Mouse (Mus musculus) CH12.LX (cell line): ENCODE results near the gene Cuedc1. TPM values are rescaled to one million over a fixed set of nuclear protein-coding genes. Genes with fewer than 3 reads are reported as not detected.

Experiments used
- DNase-seq: peaks from one replicate; pipeline ENCODE4 v3.0.0-alpha.2; 2013; ENCODE audit errors: extremely low read depth
- H3K27ac ChIP-seq: 2 replicates; pipeline ENCODE4 v1.5.1; 2012; ENCODE audit warnings: low read depth, mild to moderate bottlenecking, control low read depth, moderate library complexity; ENCODE audit not compliant: insufficient read depth
- H3K27me3 ChIP-seq: replicated peaks from 2 replicates; pipeline ENCODE3; 2012; ENCODE audit warnings: inconsistent platforms
- H3K36me3 ChIP-seq, 2 experiments: replicated peaks in 1 of 2; 2 replicates each; pipeline versions ENCODE3 to v1.6.1; 2012; ENCODE audit warnings: inconsistent platforms in 1 of 2, low read length in 1 of 2, mild to moderate bottlenecking in 1 of 2, mixed read lengths in 1 of 2, moderate library complexity in 1 of 2; ENCODE audit not compliant: control insufficient read depth in 1 of 2, insufficient read depth in 1 of 2
- H3K4me1 ChIP-seq, 2 experiments: 2 replicates each; pipeline ENCODE4 v1.6.1; 2012; ENCODE audit warnings: inconsistent platforms in 1 of 2, moderate library complexity in 1 of 2; ENCODE audit not compliant: insufficient read depth in 2 of 2, control insufficient read depth in 1 of 2
- H3K4me2 ChIP-seq: 2 replicates; pipeline ENCODE4 v1.6.1; 2012; ENCODE audit warnings: low read depth, mild to moderate bottlenecking, control low read depth; ENCODE audit not compliant: poor library complexity, insufficient read depth, severe bottlenecking
- H3K4me3 ChIP-seq, 3 experiments: fragments of 150-350 bp in 1 of 3; sonication (generic) in 1 of 3; replicated peaks in 1 of 3; 2 replicates each; pipeline versions ENCODE3 to v1.5.1; 2011 to 2012; ENCODE audit warnings: low read depth in 2 of 3, low read length in 2 of 3, mild to moderate bottlenecking in 2 of 3, moderate library complexity in 2 of 3, control low read depth in 1 of 3, improper control_type of control experiment in 1 of 3, inconsistent platforms in 1 of 3, mixed read lengths in 1 of 3; ENCODE audit not compliant: poor library complexity in 1 of 3
- H3K79me2 ChIP-seq: replicated peaks from 2 replicates; pipeline ENCODE4 v1.6.1; 2012; ENCODE audit warnings: mild to moderate bottlenecking, moderate library complexity; ENCODE audit not compliant: control insufficient read depth, poor library complexity, insufficient read depth, severe bottlenecking; ENCODE audit errors: extremely low read depth
- H3K9ac ChIP-seq: 2 replicates; pipeline ENCODE4 v1.6.1; 2012; ENCODE audit warnings: low read depth, mild to moderate bottlenecking, control low read depth, moderate library complexity; ENCODE audit not compliant: insufficient read depth
- H3K9me3 ChIP-seq: replicated peaks from 2 replicates; pipeline ENCODE3; 2012; ENCODE audit warnings: low read length, inconsistent platforms, mixed read lengths
- CHD2 ChIP-seq: IDR thresholded peaks from 2 replicates; pipeline ENCODE4 v1.6.1; 2011; ENCODE audit warnings: low read length, improper control_type of control experiment
- CTCF ChIP-seq, 2 experiments: IDR thresholded peaks in 1 of 2; conservative IDR thresholded peaks in 1 of 2; 2 replicates each; pipeline ENCODE4 v1.5.1; 2011 to 2012; ENCODE audit warnings: low read depth in 2 of 2, low read length in 2 of 2, improper control_type of control experiment in 1 of 2, inconsistent platforms in 1 of 2, mild to moderate bottlenecking in 1 of 2, moderate library complexity in 1 of 2
- ELF1 ChIP-seq: IDR thresholded peaks from 2 replicates; pipeline ENCODE4 v1.6.1; 2014; ENCODE audit warnings: low read depth, mild to moderate bottlenecking, inconsistent platforms, low read length, improper control_type of control experiment
- ETS1 ChIP-seq: conservative IDR thresholded peaks from 2 replicates; pipeline ENCODE4 v1.6.1; 2012; ENCODE audit warnings: low read depth, mild to moderate bottlenecking, inconsistent platforms, low read length, improper control_type of control experiment, moderate library complexity
- IRF4 ChIP-seq: IDR thresholded peaks from 2 replicates; pipeline ENCODE4 v1.6.1; 2014; ENCODE audit warnings: low read depth, mild to moderate bottlenecking, inconsistent platforms, low read length, improper control_type of control experiment
- JUND ChIP-seq: conservative IDR thresholded peaks from 2 replicates; pipeline ENCODE4 v1.6.1; 2011; ENCODE audit warnings: low read depth, low read length, improper control_type of control experiment
- KAT2A ChIP-seq: IDR thresholded peaks from 2 replicates; pipeline ENCODE4 v1.6.1; 2012; ENCODE audit warnings: low read length, improper control_type of control experiment, inconsistent platforms; ENCODE audit not compliant: insufficient replicate concordance
- MEF2A ChIP-seq: IDR thresholded peaks from 2 replicates; pipeline ENCODE4 v1.6.1; 2014; ENCODE audit warnings: low read depth, mild to moderate bottlenecking, inconsistent platforms, low read length, improper control_type of control experiment, borderline replicate concordance
- MXI1 ChIP-seq: IDR thresholded peaks from 2 replicates; pipeline ENCODE4 v1.6.1; 2011; ENCODE audit warnings: mild to moderate bottlenecking, low read depth, low read length, improper control_type of control experiment
- MYC ChIP-seq: IDR thresholded peaks from 2 replicates; pipeline ENCODE4 v1.6.1; 2011; ENCODE audit warnings: low read depth, mild to moderate bottlenecking, improper control_type of control experiment, low read length
- NRF1 ChIP-seq: IDR thresholded peaks from 2 replicates; pipeline ENCODE4 v1.6.1; 2014; ENCODE audit warnings: low read depth, mild to moderate bottlenecking, inconsistent platforms, low read length, improper control_type of control experiment, moderate library complexity
- POLR2AphosphoS2 ChIP-seq: IDR thresholded peaks from 2 replicates; pipeline ENCODE4 v1.6.1; 2011; ENCODE audit warnings: low read depth, low read length, improper control_type of control experiment
- RCOR1 ChIP-seq: conservative IDR thresholded peaks from 2 replicates; pipeline ENCODE4 v1.6.1; 2012; ENCODE audit warnings: low read depth, mild to moderate bottlenecking, inconsistent platforms, low read length, improper control_type of control experiment
- USF1 ChIP-seq: IDR thresholded peaks from 2 replicates; pipeline ENCODE4 v1.6.1; 2014; ENCODE audit warnings: low read depth, mild to moderate bottlenecking, inconsistent platforms, low read length, improper control_type of control experiment
- ZC3H11A ChIP-seq: IDR thresholded peaks from 2 replicates; pipeline ENCODE4 v1.6.1; 2012; ENCODE audit warnings: low read depth, mild to moderate bottlenecking, inconsistent platforms, low read length, improper control_type of control experiment
- ZKSCAN1 ChIP-seq: IDR thresholded peaks from 2 replicates; pipeline ENCODE4 v1.6.1; 2012; ENCODE audit warnings: low read depth, inconsistent platforms, low read length, improper control_type of control experiment, borderline replicate concordance
- ZNF384 ChIP-seq: IDR thresholded peaks from 2 replicates; pipeline ENCODE4 v1.6.1; 2012; ENCODE audit warnings: low read depth, low read length, improper control_type of control experiment, inconsistent platforms
- dilution Hi-C: fragments of 300-500 bp; cut with MboI; formaldehyde crosslinking; loops from 2 replicates; pipeline ENCODE4 v1.14.3; 2020; ENCODE audit warnings: low sequenced_read_pairs; ENCODE audit not compliant: extremely low pct_unique_long_range_greater_than_20kb, extremely low pct_ligation_motif_present
- in situ Hi-C: fragments of 300-500 bp; cut with MboI; formaldehyde crosslinking; loops from 3 replicates; pipeline ENCODE4 v1.14.3; 2019; ENCODE audit warnings: low sequenced_read_pairs, low pct_ligation_motif_present, low pct_unique_long_range_greater_than_20kb, mixed read lengths
- polyA plus RNA-seq: library from polyadenylated mRNA; unstranded; fragments of >175 nt; gene quantifications from 2 replicates; pipeline ENCODE4 v1.2.1, GENCODE M21; 2012; ENCODE audit warnings: low read depth; ENCODE audit not compliant: insufficient read length
- total RNA-seq, 2 experiments: library from RNA; depleted of rRNA; stranded (reverse); fragments of 300-350 nt in 1 of 2; fragments of >200 nt in 1 of 2; gene quantifications; 2 replicates each; pipeline ENCODE4 v1.2.3; 2012 to 2014

Gene Cuedc1
- total and polyA plus RNA-seq, 3 experiments: 0.20 to 0.51 (median 0.47) TPM

DNA sequence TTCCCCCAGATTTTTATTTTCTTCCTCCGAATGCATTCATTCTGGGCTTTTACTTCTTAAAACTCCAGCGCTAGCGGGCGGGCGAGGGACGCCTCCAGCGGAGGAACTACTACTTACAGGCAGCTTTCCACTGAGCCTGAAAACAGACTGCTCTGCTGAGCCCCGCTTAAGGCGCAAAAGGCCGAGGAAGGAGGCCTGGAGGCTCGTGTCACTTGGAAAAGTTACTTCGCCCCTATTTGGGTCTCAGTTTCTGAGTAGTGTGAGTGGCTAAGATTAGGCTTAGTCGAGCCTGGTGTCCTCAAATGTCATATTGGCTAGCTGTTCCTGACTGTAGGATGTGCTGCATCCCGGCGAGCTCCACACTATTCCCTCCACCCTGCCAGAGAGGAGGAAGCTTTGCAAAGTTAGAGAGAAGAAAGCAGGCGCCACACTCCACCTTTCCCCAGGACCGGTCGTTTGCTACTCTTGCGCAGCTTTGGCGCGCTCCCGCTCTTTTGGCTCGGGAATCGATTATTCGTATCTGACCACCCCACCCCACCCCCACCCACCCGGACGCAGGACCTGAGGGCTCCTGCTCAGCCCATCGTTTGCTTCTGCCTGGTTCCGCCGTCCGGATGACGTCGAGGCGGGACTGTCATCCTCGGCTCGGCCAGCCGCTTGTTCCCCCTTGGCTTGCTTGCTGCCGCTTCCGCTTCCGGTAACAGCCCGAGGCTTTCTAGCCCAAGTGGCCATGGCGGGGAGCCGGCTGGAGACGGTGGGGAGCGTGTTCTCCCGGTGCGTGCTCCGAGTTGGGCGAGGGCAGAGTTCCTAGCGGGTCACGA lies 106.1 kb downstream of the Cuedc1 start, which contains the start of gene Mrps23 (continued):
- TF ChIP-seq POLR2AphosphoS2 (peak; percentile 94), MEF2A (peak; percentile 87), ELF1 (peak; percentile 99), ZNF384 (no peak), CHD2 (peak; percentile 92), CTCF (conservative IDR thresholded peaks at IDR 0.05 in 1 of 2, IDR thresholded peaks at IDR 0.05 in 1 of 2; ENCODE audit: low read depth in 2 of 2, low read length in 2 of 2) (peak in 1 of 2 experiments; percentile 72; a peak in 2 of 4 replicates), IRF4 (no peak; the same call in 1 of the 2 replicates), ZC3H11A (0 out of 2 replicates have a peak, but pooled peaks have one; percentile 10), ETS1 (peak; percentile 62), ZKSCAN1 (no peak), MXI1 (peak; percentile 92), RCOR1 (peak; percentile 65; the same call in 1 of the 2 replicates), USF1 (no peak), NRF1 (peak; percentile 59), JUND (no peak), KAT2A (peak; percentile 92; the same call in 1 of the 2 replicates)

DNA sequence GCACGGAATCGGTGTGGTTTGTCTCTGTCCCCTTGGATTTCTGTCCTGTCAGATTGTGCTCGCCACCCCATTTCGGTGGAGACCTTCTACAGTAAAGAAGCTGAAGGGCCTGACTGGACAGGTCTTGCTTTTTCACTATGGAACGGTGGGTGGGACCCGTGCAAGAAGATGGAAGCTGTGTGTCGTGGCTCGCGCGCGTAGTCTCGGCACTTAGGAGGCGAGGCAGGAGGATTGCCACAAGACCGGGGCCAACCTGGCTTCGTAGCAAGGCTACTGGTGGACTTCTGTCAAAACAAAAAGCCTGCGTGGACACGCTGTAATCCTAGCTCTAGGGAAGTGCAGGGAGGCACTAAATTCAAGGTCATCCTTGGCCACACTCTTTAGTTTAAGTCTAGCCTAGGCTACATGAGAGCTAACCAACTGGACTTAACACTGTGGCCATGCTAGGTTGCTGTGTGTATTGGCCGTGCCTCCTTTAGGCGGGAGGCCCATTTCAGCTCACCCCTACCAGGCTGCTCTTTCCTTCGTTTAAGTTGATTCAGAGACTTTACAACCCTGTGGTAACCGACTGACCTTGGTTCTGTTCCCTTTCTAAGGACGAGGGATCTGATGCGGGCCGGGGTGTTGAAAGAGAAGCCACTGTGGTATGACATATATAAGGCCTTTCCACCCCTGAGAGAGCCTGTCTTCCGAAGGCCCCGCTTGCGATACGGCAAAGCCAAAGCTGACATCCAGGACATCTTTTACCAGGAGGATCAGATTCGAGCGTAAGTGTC lies 106.9 kb downstream of the Cuedc1 start:
- DNase-seq: no peak
- dilution Hi-C loops: no loop called here
- Histone ChIP-seq H3K4me1 (peaks cover 17 to 42% of the 10 kb centered on the region in 2 experiments), H3K27ac (peak overlapping the region; percentile 37), H3K79me2 (peaks cover 15% of the 10 kb centered on the region), H3K36me3 (peaks cover 18 to 31% of the 10 kb centered on the region in 2 experiments), H3K27me3 (peaks cover 33% of the 10 kb centered on the region), H3K4me2 (peak overlapping the region; percentile 35), H3K4me3 (peak overlapping the region; percentile 78 to 100 (median 84)), H3K9ac (peak overlapping the region; percentile 90), H3K9me3 (no peaks in the 10 kb centered on the region)
- TF ChIP-seq ZNF384: no peak
- TF ChIP-seq MYC: no peak
- TF ChIP-seq MXI1: 0 out of 2 replicates have a peak, but pooled peaks have one; percentile 11
- in situ Hi-C loops: loop anchor here (5.0 kb wide), 1 partner anchor 237 kb away; no protein-coding TSS in a partner anchor
